Mouse (Mus musculus) stomach, postnatal 0 days (tissue): ENCODE data around the gene Ndufs6. TPM values are rescaled to one million over a fixed set of nuclear protein-coding genes. Genes with fewer than 3 reads are reported as not detected.

ENCODE experiments used
- ATAC-seq: fragments of 200-750 bp; cut with Nextera tagmentation; 2 replicates; pipeline ENCODE4 v1.8.0; 2017; ENCODE audit not compliant: low FRiP score, low TSS enrichment
- DNase-seq: peaks from one replicate; pipeline ENCODE4 v3.0.0-alpha.2; 2016; ENCODE audit warnings: low spot score
- H3K27ac ChIP-seq: fragments of 300-500 bp; sonication (generic); replicated peaks from 2 replicates; pipeline ENCODE4 v1.5.1; 2014; ENCODE audit warnings: mild to moderate bottlenecking, control low read depth
- H3K27me3 ChIP-seq: fragments of 300-500 bp; sonication (generic); 2 replicates; pipeline ENCODE4 v1.6.1; 2014; ENCODE audit warnings: low read length; ENCODE audit not compliant: control insufficient read depth, insufficient read depth
- H3K36me3 ChIP-seq: fragments of 300-500 bp; sonication (generic); 2 replicates; pipeline ENCODE4 v1.6.1; 2014; ENCODE audit warnings: low read length, mixed read lengths; ENCODE audit not compliant: control insufficient read depth, insufficient read depth
- H3K4me1 ChIP-seq: fragments of 300-500 bp; sonication (generic); replicated peaks from 2 replicates; pipeline ENCODE4 v1.6.1; 2014; ENCODE audit warnings: antibody characterized with exemption; ENCODE audit not compliant: control insufficient read depth, insufficient read depth
- H3K4me2 ChIP-seq: fragments of 300-500 bp; sonication (generic); replicated peaks from 2 replicates; pipeline ENCODE4 v1.6.1; 2014; ENCODE audit warnings: low read depth, mild to moderate bottlenecking, control low read depth, moderate library complexity
- H3K4me3 ChIP-seq: fragments of 300-500 bp; sonication (generic); 2 replicates; pipeline ENCODE4 v1.5.1; 2014; ENCODE audit warnings: low read depth, low read length, control low read depth
- H3K9ac ChIP-seq: fragments of 300-500 bp; sonication (generic); 2 replicates; pipeline ENCODE4 v1.6.1; 2014; ENCODE audit warnings: mild to moderate bottlenecking, low read length, control low read depth, mixed read lengths
- H3K9me3 ChIP-seq: fragments of 300-500 bp; sonication (generic); 2 replicates; pipeline ENCODE4 v1.6.1; 2016; ENCODE audit warnings: low read length; ENCODE audit not compliant: control insufficient read depth
- CTCF ChIP-seq: IDR thresholded peaks from 2 replicates; pipeline ENCODE4 v1.5.1; 2016; ENCODE audit warnings: antibody characterized with exemption, low read depth, mild to moderate bottlenecking, moderate library complexity
- EP300 ChIP-seq: optimal IDR thresholded peaks from 2 replicates; pipeline ENCODE3; 2016; ENCODE audit warnings: antibody characterized with exemption
- WGBS: fragments of 180-500 bp; shearing (Covaris S2); extraction: QIAGEN DNeasy Blood & Tissue Kit; methylation state at CpG from one replicate; pipeline ENCODE4 v1.1.7; 2014; 5-methylcytosine and 5-hydroxymethylcytosine counted together
- polyA plus RNA-seq: library from polyadenylated mRNA; unstranded; fragments of >200 nt; fragmentation: Nextera tagmentation; extraction: Ambion mirVana; gene quantifications from 2 replicates; pipeline ENCODE4 v1.2.1, GENCODE M21; 2015

Ndufs6 gene
- polyA plus RNA-seq, 1 experiment from 2014 or later, result 421 TPM

GRCm38 (mm10) chr13:73351910-73352309, 23.6 kb upstream of the Ndufs6 start:
- DNase-seq (no peak), ATAC-seq (no peak)
- no peaks in the 10 kb centered on the region for H3K4me1 ChIP-seq
- no peak overlapping the region for H3K4me2 ChIP-seq
- H3K36me3 ChIP-seq, result no peaks in the 10 kb centered on the region
- no peak for TF ChIP-seq EP300
- TF ChIP-seq CTCF, result peak; percentile 52
- H3K27ac ChIP-seq, result no peak overlapping the region
- no peak overlapping the region for H3K9ac ChIP-seq
- H3K9me3 ChIP-seq, result no peaks in the 10 kb centered on the region
- H3K27me3 ChIP-seq, result no peaks in the 10 kb centered on the region
- 50% methylated on average over 3 of the region's 3 CpGs for WGBS
- no peak overlapping the region for H3K4me3 ChIP-seq

- no peak for ATAC-seq
- Histone ChIP-seq H3K9ac (no peak overlapping the region), H3K4me2 (no peak overlapping the region), H3K4me3 (no peak overlapping the region), H3K9me3 (no peaks in the 10 kb centered on the region), H3K27me3 (no peaks in the 10 kb centered on the region), H3K36me3 (no peaks in the 10 kb centered on the region), H3K4me1 (no peaks in the 10 kb centered on the region), H3K27ac (no peak overlapping the region)
- DNase-seq, result no peak
- WGBS, result 67% methylated on average over 9 of the region's 9 CpGs
- TF ChIP-seq EP300 (no peak), CTCF (no peak)
These were observed 22.4 kb upstream of the Ndufs6 start for GRCm38 (mm10) chr13:73350741-73351140.

GRCm38 (mm10) chr13:73347922-73348650, 19.7 kb upstream of the Ndufs6 start:
- TF ChIP-seq CTCF (no peak), EP300 (no peak)
- no peak for ATAC-seq
- WGBS, result 70% methylated on average over 7 of the region's 7 CpGs
- H3K4me3 ChIP-seq, result no peak overlapping the region
- H3K4me1 ChIP-seq, result no peaks in the 10 kb centered on the region
- no peak overlapping the region for H3K27ac ChIP-seq
- H3K36me3 ChIP-seq, result no peaks in the 10 kb centered on the region
- no peaks in the 10 kb centered on the region for H3K27me3 ChIP-seq
- H3K9me3 ChIP-seq, result no peaks in the 10 kb centered on the region
- H3K4me2 ChIP-seq, result no peak overlapping the region
- no peak overlapping the region for H3K9ac ChIP-seq
- no peak for DNase-seq

- no peak for TF ChIP-seq CTCF
- no peak for TF ChIP-seq EP300
- no peak for ATAC-seq
These were observed 18.8 kb upstream of the Ndufs6 start for GRCm38 (mm10) chr13:73347171-73347570.

GRCm38 (mm10) chr13:73346743-73347142, 18.4 kb upstream of the Ndufs6 start:
- DNase-seq (no peak), ATAC-seq (no peak)
- WGBS, result 76% methylated on average over 4 of the region's 4 CpGs
- TF ChIP-seq EP300 (no peak), CTCF (no peak)
- no peak overlapping the region for H3K4me2 ChIP-seq
- H3K36me3 ChIP-seq, result no peaks in the 10 kb centered on the region
- H3K9ac ChIP-seq, result no peak overlapping the region
- H3K27me3 ChIP-seq, result no peaks in the 10 kb centered on the region
- no peaks in the 10 kb centered on the region for H3K9me3 ChIP-seq
- H3K4me1 ChIP-seq, result no peaks in the 10 kb centered on the region
- H3K4me3 ChIP-seq, result no peak overlapping the region
- no peak overlapping the region for H3K27ac ChIP-seq

More at GRCm38 (mm10) chr13:73347171-73347570, 18.8 kb upstream of the Ndufs6 start:
- Histone ChIP-seq H3K9ac (no peak overlapping the region), H3K27ac (no peak overlapping the region), H3K27me3 (no peaks in the 10 kb centered on the region), H3K36me3 (no peaks in the 10 kb centered on the region), H3K4me1 (no peaks in the 10 kb centered on the region), H3K4me3 (no peak overlapping the region), H3K9me3 (no peaks in the 10 kb centered on the region), H3K4me2 (no peak overlapping the region)
- 50% methylated on average over 3 of the region's 3 CpGs for WGBS
- no peak for DNase-seq

- Histone ChIP-seq H3K27ac (no peak overlapping the region), H3K27me3 (no peaks in the 10 kb centered on the region), H3K4me1 (no peaks in the 10 kb centered on the region), H3K9me3 (no peaks in the 10 kb centered on the region), H3K9ac (no peak overlapping the region), H3K4me2 (no peak overlapping the region), H3K36me3 (no peaks in the 10 kb centered on the region), H3K4me3 (no peak overlapping the region)
- ATAC-seq (no peak), DNase-seq (no peak)
- 13% methylated on average over 2 of the region's 2 CpGs for WGBS
- no peak for TF ChIP-seq CTCF
- no peak for TF ChIP-seq EP300
These were observed 17.8 kb upstream of the Ndufs6 start for GRCm38 (mm10) chr13:73346131-73346530.
